Mouse (Mus musculus) forebrain, embryonic 12.5 days (tissue): ENCODE results near the gene 4931428L18Rik. TPM values are rescaled to one million over a fixed set of nuclear protein-coding genes. Genes with fewer than 3 reads are reported as not detected.
A peak's percentile ranks its signal among the peaks of the same experiment; 100 is the strongest.

Experiments
- ATAC-seq: fragments of 200-750 bp; cut with Nextera tagmentation; 2 replicates; pipeline ENCODE4 v1.8.0; 2017; ENCODE audit warnings: moderate TSS enrichment; ENCODE audit not compliant: low FRiP score
- H3K27ac ChIP-seq: fragments of 300-500 bp; sonication (generic); 2 replicates; pipeline ENCODE4 v1.5.1; 2016; ENCODE audit warnings: mild to moderate bottlenecking
- H3K27me3 ChIP-seq: fragments of 300-500 bp; sonication (generic); 2 replicates; pipeline ENCODE4 v1.6.1; 2016; ENCODE audit warnings: mild to moderate bottlenecking
- H3K36me3 ChIP-seq: fragments of 300-500 bp; sonication (generic); replicated peaks from 2 replicates; pipeline ENCODE4 v1.6.1; 2016; ENCODE audit warnings: mild to moderate bottlenecking
- H3K4me1 ChIP-seq: fragments of 300-500 bp; sonication (generic); 2 replicates; pipeline ENCODE4 v1.6.1; 2016
- H3K4me2 ChIP-seq: fragments of 300-500 bp; sonication (generic); 2 replicates; pipeline ENCODE4 v1.6.1; 2016; ENCODE audit warnings: mild to moderate bottlenecking, moderate library complexity
- H3K4me3 ChIP-seq: fragments of 300-500 bp; sonication (generic); replicated peaks from 2 replicates; pipeline ENCODE4 v1.5.1; 2016; ENCODE audit warnings: mild to moderate bottlenecking
- H3K9ac ChIP-seq: fragments of 300-500 bp; sonication (generic); 2 replicates; pipeline ENCODE4 v1.6.1; 2016; ENCODE audit warnings: mild to moderate bottlenecking
- H3K9me3 ChIP-seq: fragments of 300-500 bp; sonication (generic); 2 replicates; pipeline ENCODE4 v1.6.1; 2016
- WGBS: fragments of 180-500 bp; shearing (Covaris S2); methylation state at CpG from one replicate; pipeline ENCODE4 v1.1.7; 2016; 5-methylcytosine and 5-hydroxymethylcytosine counted together
- polyA plus RNA-seq: library from polyadenylated mRNA; unstranded; fragments of >200 nt; fragmentation: Nextera tagmentation; extraction: Ambion mirVana; gene quantifications from 2 replicates; pipeline ENCODE4 v1.2.1, GENCODE M21; 2016

4931428L18Rik gene
- not detected in 2 replicates for polyA plus RNA-seq

DNA sequence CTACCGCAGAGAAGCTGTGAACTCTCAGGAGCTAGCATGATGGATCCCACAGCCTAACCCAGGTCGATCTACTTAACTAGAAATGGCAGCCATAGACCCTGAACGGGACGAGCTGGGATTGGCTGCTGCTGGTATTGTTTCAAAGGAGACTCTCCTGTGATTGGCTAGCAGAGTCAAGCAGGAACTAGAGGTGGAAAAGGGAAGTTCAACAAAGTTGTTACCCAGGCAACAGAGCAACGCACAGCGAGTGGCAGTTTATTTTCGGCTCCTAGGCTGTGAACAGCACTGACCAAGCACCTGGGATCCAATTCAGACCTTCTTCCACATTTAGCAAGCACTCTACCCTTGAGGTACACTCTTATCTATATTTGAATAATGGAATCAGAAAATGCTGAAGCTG is at the start of gene 4931428L18Rik, which contains the start of gene Pih1d3:
Gene 4931428L18Rik (minus strand): TSS at position 121 of the 400 bp plus-strand sequence.
Gene Pih1d3 (plus strand): TSS at position 275 of the 400 bp plus-strand sequence.
- Histone ChIP-seq H3K4me2 (no peak within 1 kb of the TSS), H3K27me3 (0 out of 2 replicates have a peak, but pooled peaks cover 3% of the 10 kb centered on the region), H3K4me3 (no peak within 1 kb of the TSS), H3K4me1 (no peaks in the 10 kb centered on the region), H3K9ac (no peak within 1 kb of the TSS), H3K27ac (no peak within 1 kb of the TSS), H3K9me3 (no peaks in the 10 kb centered on the region), H3K36me3 (no peaks in the 10 kb centered on the region)
- 89% methylated on average over 7 of the region's 7 CpGs for WGBS
- ATAC-seq, result no peak

DNA sequence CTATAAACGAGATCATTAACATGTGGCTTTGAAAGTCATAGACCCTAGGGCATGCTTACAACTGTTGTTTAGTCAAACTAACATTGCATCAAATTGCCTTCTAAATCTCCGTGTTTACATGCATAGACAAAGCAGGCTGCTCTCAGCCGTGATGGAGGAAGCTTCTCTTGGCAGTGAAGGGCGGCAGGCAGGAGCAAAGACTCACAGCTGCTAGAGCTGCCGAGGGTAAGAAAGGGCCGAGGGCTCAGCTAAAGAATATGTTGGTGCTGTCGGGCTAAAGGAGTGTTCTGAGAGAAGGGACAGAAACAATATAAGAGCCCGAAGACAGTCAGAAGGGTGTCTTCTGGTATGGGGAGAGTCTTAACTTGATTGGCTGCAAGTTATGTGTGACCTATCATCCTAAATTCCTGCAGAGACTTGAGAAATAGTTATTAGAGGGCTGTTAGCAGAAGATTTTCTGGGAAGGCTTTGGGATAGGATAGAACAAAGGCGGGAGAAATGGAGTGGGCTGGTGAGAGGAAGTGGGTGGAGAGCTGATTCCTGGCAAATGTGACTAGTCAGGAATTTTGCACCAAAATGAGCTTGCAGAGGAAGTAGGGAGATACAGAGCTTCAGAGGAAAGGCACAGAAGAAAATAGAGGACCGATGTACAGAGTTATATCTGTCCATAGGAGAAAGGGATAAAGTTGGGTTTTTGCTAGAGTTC is 37.9 kb upstream of the 4931428L18Rik start:
- no peak overlapping the region for H3K4me3 ChIP-seq
- H3K27me3 ChIP-seq, result no peaks in the 10 kb centered on the region
- H3K36me3 ChIP-seq, result no peaks in the 10 kb centered on the region
- no peak for ATAC-seq
- 80% methylated on average over 10 of the region's 10 CpGs for WGBS
- no peaks in the 10 kb centered on the region for H3K9me3 ChIP-seq
- no peak overlapping the region for H3K4me2 ChIP-seq
- no peak overlapping the region for H3K9ac ChIP-seq
- H3K27ac ChIP-seq, result no peak overlapping the region
- H3K4me1 ChIP-seq, result no peaks in the 10 kb centered on the region

DNA sequence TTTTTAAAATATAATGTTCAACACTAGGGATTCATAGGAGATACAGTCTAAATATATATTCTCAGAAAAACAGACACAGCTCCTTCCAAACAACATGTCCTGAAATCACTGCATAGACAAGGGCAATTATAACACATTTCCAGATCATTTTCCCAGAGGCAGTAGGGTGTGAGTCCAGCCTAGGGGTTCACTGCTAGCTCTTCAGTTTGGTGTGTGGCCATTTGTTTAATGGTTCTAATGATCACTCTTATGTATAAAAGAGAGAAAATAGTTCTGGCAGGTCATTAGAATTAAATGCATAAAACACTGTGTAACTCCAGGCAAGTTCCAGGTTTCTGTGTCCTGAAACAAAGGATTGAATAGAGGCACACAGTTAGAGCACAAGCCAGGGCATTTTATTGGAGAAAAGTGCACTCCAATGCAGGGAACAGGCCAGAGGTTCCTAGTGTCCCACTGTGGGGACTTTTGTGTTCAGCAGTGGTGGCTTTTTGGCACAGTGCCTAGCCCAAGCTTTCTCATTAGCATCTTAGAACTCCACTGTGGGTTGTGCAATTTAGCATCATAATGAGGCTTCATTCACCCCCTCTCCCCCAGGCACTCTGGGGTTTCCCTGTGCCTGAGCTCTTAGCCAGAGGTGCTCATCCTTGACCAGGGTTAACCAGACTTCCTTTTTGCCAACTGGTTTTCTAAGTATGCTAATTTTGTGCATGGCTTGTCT is 11.0 kb upstream of the 4931428L18Rik start:
- H3K9ac ChIP-seq, result no peak overlapping the region
- H3K36me3 ChIP-seq, result no peaks in the 10 kb centered on the region
- no peak overlapping the region for H3K4me3 ChIP-seq
- H3K27ac ChIP-seq, result no peak overlapping the region
- peak; percentile 92 for ATAC-seq
- H3K27me3 ChIP-seq, result peaks cover 55% of the 10 kb centered on the region
- no peaks in the 10 kb centered on the region for H3K9me3 ChIP-seq
- H3K4me2 ChIP-seq, result no peak overlapping the region
- peaks cover 6% of the 10 kb centered on the region; the same call in 1 of the 2 replicates for H3K4me1 ChIP-seq

DNA sequence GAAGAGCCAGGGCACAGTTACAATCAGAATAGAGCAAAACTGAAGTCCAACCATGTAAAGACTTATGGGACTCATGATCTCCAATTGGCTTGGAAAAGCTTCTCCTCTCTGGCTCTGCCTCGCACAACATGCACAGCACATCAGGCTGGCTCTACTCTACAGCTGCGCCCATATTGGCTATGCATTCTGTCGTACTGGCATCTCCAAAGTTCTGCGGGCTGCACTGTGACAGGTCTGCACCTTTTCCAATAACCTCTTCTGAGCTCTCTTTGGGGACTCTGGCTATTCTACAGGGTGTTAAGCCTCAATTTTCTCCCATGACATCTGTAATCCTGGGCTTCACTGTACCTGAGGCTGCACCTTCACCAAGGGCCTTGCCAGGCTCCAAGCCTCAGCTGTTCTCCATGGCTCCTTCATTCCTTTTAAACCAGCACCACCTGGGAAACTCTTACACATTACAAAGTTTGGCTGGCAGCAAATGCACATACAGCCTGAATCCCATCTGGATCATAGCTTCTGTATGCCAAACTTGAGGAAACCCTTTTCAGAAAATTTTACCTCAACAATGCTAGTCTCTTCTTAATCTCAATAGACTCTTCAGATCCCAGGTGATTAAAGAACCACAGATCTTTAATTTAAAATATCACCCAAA is 1.8 kb downstream of the 4931428L18Rik start:
- H3K36me3 ChIP-seq, result no peaks in the 10 kb centered on the region
- no peak overlapping the region for H3K27ac ChIP-seq
- H3K4me1 ChIP-seq, result no peaks in the 10 kb centered on the region
- H3K9ac ChIP-seq, result no peak overlapping the region
- no peak for ATAC-seq
- H3K27me3 ChIP-seq, result no peaks in the 10 kb centered on the region
- H3K9me3 ChIP-seq, result no peaks in the 10 kb centered on the region
- no peak overlapping the region for H3K4me2 ChIP-seq
- WGBS, result 93% methylated on average over 4 of the region's 4 CpGs
- no peak overlapping the region for H3K4me3 ChIP-seq

DNA sequence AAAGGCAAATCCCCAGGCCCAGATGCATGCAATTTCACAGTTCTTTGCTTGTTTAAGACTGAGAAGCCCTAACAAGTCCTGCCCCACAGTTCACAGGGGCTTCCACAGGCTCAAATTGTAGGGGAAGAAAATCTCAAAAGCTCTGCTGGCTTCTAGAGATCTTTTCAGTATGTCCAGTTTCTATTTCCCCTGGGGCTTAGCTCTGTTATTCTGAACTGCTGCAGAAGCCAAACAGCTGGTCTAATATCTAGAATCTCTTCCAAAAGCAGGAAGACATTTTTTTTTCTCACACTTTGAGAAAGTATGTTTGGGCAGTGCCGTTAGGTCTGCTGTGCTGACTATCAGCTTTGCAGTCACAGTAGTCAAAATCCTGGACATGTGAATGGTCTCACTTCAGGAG is 7.7 kb downstream of the 4931428L18Rik start:
- Histone ChIP-seq H3K27ac (no peak overlapping the region), H3K27me3 (no peaks in the 10 kb centered on the region), H3K9ac (no peak overlapping the region), H3K36me3 (no peaks in the 10 kb centered on the region), H3K9me3 (no peaks in the 10 kb centered on the region), H3K4me3 (no peak overlapping the region), H3K4me2 (no peak overlapping the region), H3K4me1 (no peaks in the 10 kb centered on the region)
- whole genome bisulfite sequencing, result 89% methylated on average over 1 of the region's 1 CpGs
- ATAC-seq, result no peak

DNA sequence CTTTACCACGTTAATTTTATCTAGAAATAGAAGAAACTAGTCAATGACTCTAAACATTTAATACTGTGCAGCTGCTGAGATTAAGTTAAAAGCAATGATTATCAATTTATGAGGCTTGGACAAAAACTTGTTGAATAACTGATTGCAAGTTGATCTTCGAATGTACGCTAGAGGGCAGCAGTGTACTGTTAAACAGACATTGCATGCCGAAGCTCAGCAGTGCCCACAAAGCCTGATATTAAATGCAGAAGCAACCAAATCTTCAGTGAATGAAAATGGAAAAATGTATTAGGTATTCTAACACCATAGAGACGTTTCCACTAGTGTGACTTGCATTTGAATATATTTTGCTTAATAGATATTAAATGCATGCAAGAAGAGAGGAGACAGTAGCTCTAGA is 12.3 kb downstream of the 4931428L18Rik start:
- Histone ChIP-seq H3K9me3 (no peaks in the 10 kb centered on the region), H3K27ac (no peak overlapping the region), H3K27me3 (no peaks in the 10 kb centered on the region), H3K9ac (no peak overlapping the region), H3K4me1 (no peaks in the 10 kb centered on the region), H3K4me3 (no peak overlapping the region), H3K36me3 (no peaks in the 10 kb centered on the region), H3K4me2 (no peak overlapping the region)
- peak; percentile 61; the same call in 1 of the 2 replicates for ATAC-seq
- WGBS, result 1% methylated on average over 5 of the region's 5 CpGs

DNA sequence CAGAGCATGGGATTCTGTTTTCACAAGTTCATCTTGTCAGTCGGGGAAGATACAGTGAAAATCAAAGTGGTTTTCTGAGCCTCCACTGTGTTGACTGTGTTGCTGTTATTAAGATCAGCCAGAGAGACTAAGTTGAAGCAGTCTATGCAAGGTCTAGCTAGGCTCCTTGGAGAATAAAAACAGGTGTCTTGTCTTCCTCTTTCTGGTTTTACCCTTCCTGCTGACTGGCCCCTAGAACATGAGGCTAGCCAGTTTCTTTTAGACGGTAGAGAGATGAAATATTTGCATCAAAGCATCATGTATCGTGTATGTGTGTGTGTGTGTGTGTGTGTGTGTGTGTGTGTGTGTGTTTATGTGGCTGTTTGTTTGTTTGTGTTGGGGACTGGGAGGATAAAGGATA is 16.7 kb downstream of the 4931428L18Rik start:
- H3K9me3 ChIP-seq, result no peaks in the 10 kb centered on the region
- no peak for ATAC-seq

DNA sequence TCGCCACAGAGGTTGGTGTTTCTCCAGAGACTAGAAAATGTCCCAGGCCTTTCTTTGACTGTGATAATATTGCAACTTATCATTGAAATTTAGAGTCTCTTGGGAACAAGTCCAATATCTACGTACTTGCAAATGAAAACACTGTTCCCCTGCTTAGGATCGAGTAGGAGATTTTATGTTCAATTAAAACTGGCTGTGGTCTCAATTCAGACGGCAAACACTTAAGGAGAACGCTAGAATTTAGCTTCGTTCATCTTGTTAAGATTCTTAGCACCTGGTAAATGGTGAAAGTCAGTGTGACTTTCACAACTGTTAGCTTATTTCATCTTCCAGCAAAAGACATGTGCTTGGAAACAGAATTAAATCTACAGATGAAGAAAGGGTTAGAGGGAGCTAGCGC is 17.1 kb downstream of the 4931428L18Rik start:
- no peak for ATAC-seq
- Histone ChIP-seq H3K27me3 (no peaks in the 10 kb centered on the region), H3K4me1 (no peaks in the 10 kb centered on the region), H3K4me2 (no peak overlapping the region), H3K36me3 (no peaks in the 10 kb centered on the region), H3K27ac (no peak overlapping the region), H3K4me3 (no peak overlapping the region), H3K9ac (no peak overlapping the region), H3K9me3 (no peaks in the 10 kb centered on the region)
- 79% methylated on average over 7 of the region's 7 CpGs for WGBS

More for the DNA sequence above, 16.7 kb downstream of the 4931428L18Rik start:
- H3K4me3 ChIP-seq, result no peak overlapping the region
- H3K27me3 ChIP-seq, result no peaks in the 10 kb centered on the region
- H3K4me1 ChIP-seq, result no peaks in the 10 kb centered on the region
- WGBS, result 73% methylated on average over 3 of the region's 3 CpGs
- H3K9ac ChIP-seq, result no peak overlapping the region
- H3K4me2 ChIP-seq, result no peak overlapping the region
- no peak overlapping the region for H3K27ac ChIP-seq
- H3K36me3 ChIP-seq, result no peaks in the 10 kb centered on the region

DNA sequence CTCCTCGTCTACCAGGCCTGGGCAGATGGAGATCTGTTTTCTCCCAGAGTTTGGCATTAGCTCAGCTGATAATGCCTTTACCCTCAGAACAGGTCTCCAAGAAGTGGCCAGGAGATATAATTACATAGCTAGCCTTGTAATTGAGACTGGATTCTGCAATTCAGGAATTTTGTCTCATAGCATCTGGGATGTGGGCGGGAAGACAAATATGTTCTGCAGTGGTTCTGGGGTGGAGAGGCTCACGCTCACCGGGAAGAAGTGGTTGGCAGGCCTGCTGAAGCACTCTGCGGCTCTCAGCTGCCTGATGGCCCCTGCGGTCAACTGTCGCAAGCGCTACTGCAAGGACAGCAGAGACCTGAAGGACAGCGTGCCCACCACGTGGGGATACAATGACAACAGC is 18.7 kb downstream of the 4931428L18Rik start:
- Histone ChIP-seq H3K27me3 (no peaks in the 10 kb centered on the region), H3K4me2 (no peak overlapping the region), H3K4me1 (no peaks in the 10 kb centered on the region), H3K27ac (no peak overlapping the region), H3K4me3 (no peak overlapping the region), H3K9me3 (no peaks in the 10 kb centered on the region), H3K9ac (no peak overlapping the region), H3K36me3 (no peaks in the 10 kb centered on the region)
- no peak for ATAC-seq
- 91% methylated on average over 10 of the region's 10 CpGs for WGBS

DNA sequence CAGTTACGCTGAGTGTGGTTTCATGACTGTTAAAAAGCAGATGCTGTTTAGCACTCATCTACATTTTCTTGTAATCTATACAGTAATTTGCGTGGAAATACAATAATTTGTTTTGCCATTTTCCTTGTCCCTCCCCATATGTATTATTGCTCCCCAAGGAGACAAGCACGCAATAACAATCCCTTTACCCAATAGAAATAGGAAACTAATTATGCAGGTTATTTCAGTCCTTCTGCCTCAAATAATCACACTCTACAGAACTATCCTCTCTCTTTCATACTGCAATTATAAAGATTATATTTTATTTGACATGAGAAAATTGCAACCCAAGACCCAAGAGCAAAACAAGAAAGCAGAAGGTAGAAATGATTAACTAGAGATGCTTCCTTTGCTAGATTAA is 25.5 kb downstream of the 4931428L18Rik start:
- Histone ChIP-seq H3K27ac (no peak overlapping the region), H3K9me3 (no peaks in the 10 kb centered on the region), H3K36me3 (no peaks in the 10 kb centered on the region), H3K27me3 (no peaks in the 10 kb centered on the region), H3K4me2 (no peak overlapping the region), H3K4me3 (no peak overlapping the region), H3K4me1 (no peaks in the 10 kb centered on the region), H3K9ac (no peak overlapping the region)
- 91% methylated on average over 3 of the region's 3 CpGs for WGBS
- ATAC-seq, result no peak

DNA sequence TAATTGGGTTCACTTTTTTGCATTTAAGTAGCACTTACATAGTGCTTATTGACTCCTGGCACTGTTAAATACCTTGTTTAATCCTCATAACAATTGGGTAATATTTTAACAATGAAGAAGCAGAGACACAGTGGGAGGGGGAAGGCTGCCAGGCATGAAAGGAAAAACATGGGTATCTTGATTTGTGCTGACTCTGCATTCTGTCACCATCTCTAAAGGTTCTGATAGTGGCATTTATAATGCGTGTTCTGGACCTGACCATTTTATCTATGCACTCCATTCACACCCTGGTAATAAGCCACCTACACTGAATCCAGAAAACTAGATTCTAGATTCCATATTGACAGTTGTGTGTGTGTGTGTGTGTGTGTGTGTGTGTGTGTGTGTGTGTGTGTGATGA is 26.9 kb downstream of the 4931428L18Rik start:
- no peaks in the 10 kb centered on the region for H3K9me3 ChIP-seq
- H3K9ac ChIP-seq, result no peak overlapping the region
- no peak for ATAC-seq
- 79% methylated on average over 1 of the region's 1 CpGs for WGBS
- H3K4me2 ChIP-seq, result no peak overlapping the region
- no peaks in the 10 kb centered on the region for H3K36me3 ChIP-seq
- no peak overlapping the region for H3K27ac ChIP-seq
- H3K27me3 ChIP-seq, result no peaks in the 10 kb centered on the region
- no peaks in the 10 kb centered on the region for H3K4me1 ChIP-seq
- H3K4me3 ChIP-seq, result no peak overlapping the region

DNA sequence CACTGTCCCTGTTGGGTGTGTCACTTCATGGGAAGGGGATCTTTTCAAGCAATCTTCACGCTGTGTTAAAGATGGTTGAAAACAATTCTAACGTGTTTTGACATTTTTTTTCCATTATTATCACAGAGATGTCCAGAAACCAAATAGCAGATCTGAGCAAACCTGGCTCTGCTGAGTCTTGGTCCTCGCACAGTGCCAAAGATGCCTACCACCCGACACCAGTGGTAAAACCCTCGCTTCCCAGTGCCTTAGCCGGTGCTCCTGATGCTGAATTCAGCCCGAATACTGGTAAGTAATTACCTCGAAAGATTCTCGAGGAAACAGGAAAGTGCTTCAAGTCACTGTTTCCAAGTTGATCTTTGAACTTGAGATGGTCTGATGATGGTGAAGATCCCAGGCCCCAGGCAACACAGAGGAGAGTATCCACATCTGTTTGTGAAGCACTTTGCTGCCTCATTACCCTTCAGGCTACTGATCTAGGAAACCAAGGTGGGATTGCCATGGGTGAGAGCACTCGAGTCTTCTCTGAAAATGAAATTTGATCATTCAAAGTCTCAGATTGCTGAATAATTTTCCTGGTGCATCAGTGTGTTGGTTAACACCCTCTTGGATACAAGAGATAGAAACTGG is 32.1 kb downstream of the 4931428L18Rik start:
- Histone ChIP-seq H3K9me3 (no peaks in the 10 kb centered on the region), H3K36me3 (no peaks in the 10 kb centered on the region), H3K9ac (no peak overlapping the region), H3K4me2 (no peak overlapping the region), H3K27me3 (no peaks in the 10 kb centered on the region), H3K4me3 (no peak overlapping the region), H3K27ac (no peak overlapping the region), H3K4me1 (no peaks in the 10 kb centered on the region)
- WGBS, result 81% methylated on average over 10 of the region's 10 CpGs
- ATAC-seq, result no peak
